Mouse (Mus musculus) cerebellum, adult 8-10 months (tissue): ENCODE results near the gene Taar9.
"Not testable (repeated sequence)": the region's sequence is repeated elsewhere in the genome, so short reads cannot be mapped to it uniquely, and the experiment has no call there.

Source experiments
- DNase-seq: peaks from one replicate; pipeline ENCODE4 v3.0.0; 2022

The Taar9 gene

DNA sequence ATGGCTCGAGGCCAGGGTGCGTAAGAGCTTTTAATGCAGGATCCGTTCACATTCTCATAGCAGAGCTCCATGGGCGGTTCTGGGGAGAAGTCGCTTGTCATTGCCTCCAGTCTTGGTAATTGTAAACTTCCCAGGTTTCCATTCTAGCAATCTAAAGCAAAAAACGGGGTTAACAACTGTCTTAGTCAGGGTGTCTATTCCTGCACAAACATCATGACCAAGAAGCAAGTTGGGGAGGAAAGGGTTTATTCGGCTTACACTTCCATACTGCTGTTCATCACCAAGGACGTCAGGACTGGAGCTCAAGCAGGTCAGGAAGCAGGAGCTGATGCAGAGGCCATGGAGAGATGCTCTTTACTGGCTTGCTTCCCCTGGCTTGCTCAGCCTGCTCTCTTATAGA, at the start of gene Taar9:
Gene Taar9 (minus strand): TSS at position 101 of the 400 bp plus-strand sequence.
- DNase-seq, result not testable (repeated sequence)

DNA sequence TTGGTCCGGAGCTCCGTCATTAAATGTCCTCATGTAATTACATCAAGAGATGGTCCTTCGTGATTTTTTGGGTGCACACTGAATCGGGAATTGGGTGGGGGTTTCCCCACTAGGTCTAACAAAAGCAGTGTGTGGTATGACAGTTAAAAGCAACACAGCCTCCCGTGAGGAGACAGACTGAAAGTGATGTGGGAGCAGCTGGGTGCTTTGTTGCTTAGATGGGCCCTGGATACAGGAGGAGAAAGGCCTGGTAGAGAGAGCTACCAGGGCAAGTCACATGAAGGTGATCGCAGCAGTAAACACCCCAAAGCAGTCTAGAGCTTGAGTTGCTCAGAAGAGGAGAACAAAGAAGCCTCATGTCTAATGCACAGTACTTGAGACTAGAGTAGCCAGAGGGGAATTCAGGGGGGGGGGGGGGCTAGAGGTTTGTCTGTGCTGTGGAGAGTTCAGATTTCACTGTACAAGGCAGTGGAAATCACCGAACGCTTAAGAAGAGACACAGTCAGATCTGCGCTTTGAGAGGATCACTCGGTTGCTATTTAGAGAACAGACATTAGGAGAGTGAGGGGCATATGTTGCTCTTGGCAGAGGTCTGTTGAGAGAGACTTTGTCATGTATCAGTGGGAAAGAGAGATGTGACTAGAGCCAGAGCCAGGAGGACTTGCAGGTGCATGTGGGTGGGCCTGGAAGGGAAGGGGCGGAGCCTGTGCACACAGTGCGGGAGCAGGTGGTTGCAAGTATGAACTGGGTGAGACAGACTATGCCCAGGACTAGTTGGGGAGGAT, 49.3 kb upstream of the Taar9 start:
- DNase-seq, result no peak

DNA sequence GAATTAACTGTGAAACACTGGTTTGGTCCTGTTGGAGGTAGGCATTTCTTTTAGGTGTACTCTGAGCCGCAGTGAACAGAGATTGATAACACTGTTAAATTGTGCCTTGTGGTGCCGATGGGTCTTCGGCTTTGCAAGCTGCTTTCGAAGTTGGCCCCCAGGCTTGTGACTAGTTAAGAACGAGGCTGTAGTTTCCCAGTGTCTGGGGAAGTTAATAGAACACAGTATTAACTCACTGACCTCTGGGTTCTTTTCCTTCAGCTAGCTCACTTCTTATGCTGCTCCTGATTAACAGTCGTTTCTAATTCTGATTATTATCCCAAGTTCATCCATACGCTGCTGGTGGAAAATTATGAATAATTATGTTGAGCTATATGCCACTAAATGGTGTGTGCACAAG, 40.8 kb upstream of the Taar9 start:
- no peak for DNase-seq

DNA sequence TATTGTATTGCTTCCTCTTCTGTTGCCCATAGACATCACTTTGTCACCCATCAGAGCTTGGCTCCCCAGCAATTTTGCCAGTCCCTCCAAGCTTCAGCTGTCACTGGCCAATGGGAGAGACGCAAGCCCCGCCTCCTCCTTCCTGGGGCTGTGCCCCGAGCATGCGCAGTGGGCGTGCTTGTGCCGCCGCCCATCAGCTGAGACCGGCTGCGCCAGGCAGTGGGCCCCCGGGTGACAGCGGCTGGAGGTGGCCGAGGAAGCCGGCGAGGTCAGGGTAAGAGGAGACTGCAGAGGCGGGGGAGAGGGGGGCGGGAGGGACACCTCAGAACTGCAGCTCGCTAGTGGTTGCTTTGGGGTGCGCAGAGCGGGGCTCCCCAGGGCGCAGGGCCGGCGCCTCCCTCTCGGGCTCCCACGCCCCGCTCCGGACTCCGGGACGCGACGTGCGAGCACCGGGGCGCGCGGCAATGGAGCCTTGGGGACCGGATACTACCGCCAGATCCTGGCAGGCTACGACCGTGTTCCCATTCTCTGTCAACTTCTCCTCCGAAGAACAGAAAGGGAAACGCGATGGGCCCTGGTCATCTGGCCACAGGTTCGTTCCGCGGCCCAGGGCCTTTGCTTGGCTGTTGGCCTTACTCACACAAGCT, 39.9 kb upstream of the Taar9 start, which contains the start of gene Stx7:
Gene Stx7 (plus strand): TSS at position 168 of the 647 bp plus-strand sequence.
- peak; percentile 91 for DNase-seq

DNA sequence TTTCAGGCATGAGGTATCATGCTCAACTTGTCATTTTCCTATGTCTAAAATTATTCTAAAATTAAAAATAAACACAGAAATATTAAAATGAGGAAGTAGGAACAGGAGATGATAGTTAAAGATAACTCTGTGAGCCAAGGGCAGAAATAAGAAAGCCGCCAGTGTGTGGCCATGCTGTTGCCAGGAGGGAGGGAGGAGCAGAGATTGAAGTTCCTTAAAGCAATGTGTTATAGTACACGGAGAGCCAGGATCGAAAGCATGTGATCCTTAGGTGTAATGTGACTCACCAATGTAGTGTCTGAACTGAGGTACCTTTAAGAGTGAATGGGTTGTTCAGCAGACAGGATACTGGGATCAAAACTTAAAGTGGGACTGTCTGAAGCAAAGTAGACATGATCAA, 33.4 kb upstream of the Taar9 start:
- no peak for DNase-seq

GRCm38 (mm10) chr10:24138623-24139261, 29.4 kb upstream of the Taar9 start:
- no peak for DNase-seq

GRCm38 (mm10) chr10:24134071-24134645, 24.8 kb upstream of the Taar9 start:
- no peak for DNase-seq

DNA sequence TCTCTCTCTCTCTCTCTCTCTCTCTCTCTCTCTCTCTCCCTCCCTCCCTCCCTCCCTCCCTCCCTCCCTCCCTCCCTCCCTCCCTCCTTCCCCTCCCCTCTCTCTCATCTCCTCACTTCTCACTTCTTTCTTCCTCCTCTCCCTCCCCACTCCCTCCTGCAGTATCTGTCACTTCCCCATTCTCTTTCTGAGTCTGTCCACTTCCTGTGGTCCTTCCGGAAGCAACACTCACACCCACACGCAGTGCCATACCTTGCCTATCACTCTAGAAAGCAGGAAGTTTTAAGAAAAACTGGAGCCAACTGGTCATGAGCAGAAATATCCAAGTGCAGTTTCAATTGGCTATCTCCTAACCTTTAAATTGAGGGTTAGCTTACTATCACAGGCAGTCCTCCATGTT, 23.8 kb upstream of the Taar9 start:
- DNase-seq, result no peak

DNA sequence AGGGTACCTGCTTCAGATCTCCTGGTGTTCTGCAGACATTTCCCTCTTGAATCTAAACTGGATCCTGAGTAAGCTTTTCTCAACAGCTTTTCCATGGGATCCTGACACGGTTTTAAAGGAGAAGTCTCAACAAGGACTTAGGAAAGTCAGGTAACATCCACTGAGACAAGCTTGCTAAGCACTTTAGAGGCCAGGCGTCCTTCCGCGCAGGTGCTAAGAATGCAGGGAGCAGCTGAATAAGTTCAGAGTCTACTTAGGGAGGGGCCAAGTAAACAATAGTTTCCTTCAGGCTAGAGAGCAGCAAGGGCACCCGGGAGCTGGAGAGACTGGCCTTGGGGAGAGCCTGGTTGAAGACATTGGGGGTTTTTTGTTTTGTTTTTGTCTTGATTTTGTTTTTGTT, 22.9 kb upstream of the Taar9 start:
- no peak for DNase-seq

DNA sequence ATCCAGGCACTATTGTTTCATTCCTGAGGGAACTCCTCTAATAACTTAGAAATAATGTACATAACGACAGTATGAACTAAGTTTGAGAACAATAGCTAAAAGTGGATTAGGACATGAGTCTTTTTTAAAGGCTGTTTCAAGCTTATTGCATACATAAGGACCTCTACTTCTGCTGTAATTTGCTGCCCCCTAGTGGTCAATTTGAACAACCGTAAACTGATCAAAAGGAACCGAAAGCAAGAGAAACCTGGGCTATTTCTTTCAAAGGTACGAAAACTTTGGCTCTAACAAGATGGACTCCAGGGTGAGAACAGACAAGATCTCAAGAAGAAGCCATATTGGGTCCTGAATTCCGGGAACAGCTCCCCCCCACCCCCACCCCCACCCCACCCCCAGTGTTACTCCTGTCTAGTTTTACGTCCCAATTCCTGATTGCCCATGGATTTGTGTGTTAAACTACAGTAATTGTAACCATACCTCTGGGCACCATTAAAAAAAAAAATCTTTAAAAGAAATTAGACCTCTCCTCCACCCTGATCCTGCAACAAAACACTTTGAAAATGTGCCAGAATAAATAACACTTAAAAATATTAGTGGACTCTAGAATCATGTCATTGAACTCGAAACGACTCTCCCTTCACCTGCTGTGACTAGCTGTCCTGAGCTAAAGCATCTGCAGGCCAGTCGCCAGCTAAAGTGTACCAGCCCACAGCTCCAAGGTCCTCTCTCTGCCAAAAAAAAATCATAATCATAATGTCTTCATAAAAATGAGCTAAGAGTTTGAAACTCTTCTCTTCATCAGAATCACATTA, 22.3 kb upstream of the Taar9 start:
- peak; percentile 46 for DNase-seq

DNA sequence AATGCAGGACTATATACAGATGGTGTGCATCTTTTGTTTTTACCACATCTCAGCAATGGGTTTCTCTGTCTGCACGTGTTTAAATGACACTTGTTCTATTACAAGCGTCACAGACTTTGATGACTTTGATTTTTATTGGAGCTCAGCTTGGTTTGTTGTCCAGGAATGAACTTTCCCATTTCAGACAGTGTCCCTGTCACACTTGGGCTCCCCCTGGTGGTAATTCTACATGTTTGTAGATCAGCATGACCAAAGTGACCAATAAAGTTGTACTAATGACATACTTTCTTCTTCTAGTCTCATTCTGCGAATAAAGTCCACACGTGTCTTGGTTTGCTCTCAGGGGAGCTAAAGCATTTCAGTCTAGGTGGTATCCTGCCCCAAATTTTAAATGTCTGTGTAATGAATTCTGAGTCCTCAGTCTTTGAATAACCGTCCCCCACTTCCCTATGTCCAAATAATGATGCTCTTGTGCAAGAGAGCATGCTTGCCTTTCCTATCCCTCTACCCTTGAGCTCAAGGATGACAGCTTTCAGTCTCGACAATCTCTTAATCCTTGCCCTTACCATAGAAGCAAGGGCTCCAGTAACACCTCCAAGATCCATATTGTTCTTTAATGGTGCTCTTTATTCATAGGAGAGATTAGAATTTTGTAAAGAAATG, 1.9 kb upstream of the Taar9 start:
- peak; percentile 16 for DNase-seq

DNA sequence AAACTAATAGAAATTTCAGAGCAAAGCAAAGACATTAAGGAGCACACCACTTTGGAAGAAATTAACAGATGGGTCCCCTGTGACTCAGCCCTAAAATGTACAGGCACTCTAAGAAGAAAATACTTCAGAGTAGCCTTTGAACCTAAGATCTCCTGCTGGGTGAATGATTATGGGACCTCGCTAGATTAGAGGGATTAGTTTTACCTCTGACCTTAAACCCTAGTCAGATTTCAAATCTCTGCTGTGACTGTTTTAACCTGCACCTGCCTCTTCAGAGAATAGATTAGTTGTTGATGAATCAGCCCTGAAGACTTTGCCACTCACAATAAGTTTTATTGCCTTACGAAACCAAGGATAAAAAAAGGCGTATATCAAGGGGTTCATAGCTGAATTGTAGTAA, 1.1 kb downstream of the Taar9 start:
- no peak for DNase-seq

- no peak for DNase-seq
Observed at GRCm38 (mm10) chr10:24107747-24108146, 1.6 kb downstream of the Taar9 start.

DNA sequence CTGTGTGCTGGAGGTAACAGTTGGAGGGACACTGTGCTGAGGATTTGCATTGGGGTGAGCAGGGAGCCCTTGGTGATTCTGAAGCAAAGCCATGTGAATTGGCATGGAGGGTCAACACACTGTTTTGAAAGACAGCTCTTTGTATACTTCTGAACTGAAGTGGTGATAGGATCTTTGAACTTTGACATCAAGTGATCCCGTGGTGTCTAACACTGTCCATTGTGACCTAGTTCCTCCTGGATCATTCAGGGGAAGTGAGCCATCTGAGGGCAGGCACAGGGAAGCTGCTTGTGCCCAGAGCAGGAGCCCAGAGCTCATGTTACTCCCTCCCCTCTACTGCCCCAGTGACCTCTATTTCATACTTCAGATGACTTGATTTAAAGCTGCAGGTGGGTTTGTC, 6.0 kb downstream of the Taar9 start:
- DNase-seq, result not testable (repeated sequence)

DNA sequence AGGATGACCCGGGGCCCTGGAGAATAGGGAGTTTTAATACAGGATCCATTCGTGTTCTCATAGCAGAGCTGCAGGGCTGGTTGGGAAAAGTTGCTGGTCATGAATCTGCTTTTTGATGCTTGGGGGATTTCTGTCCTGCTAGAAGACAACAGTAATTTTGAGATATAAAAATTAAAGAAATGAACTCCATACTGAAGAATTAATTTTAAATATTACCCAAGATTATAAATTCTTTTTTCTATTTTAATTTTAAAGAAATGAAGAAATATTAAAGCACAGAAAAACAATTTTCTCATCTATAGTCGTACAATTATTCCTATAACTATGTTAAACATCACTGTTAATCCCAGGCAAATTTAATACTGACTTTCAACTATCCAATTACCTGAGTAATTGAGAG, 7.5 kb downstream of the Taar9 start, which contains the start of gene Taar8c:
Gene Taar8c (minus strand): TSS at position 101 of the 400 bp plus-strand sequence.
- DNase-seq, result not testable (repeated sequence)

GRCm38 (mm10) chr10:24097010-24097409, 12.3 kb downstream of the Taar9 start:
- not testable (repeated sequence) for DNase-seq

DNA sequence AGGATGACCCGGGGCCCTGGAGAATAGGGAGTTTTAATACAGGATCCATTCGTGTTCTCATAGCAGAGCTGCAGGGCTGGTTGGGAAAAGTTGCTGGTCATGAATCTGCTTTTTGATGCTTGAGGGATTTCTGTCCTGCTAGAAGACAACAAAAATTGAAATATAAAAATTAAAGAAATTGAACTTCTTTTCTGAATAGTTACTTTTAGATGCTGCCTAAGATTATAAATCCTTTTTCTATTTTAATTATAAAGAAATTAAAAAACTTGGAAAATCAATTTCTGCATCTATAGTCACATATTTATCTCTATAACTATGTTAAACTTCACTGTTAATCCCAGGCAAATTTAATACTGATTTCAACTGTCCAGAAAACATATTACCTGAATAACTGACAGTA, 17.1 kb downstream of the Taar9 start, which contains the start of gene Taar8b:
Gene Taar8b (minus strand): TSS at position 101 of the 400 bp plus-strand sequence.
- DNase-seq, result no peak

GRCm38 (mm10) chr10:24087168-24087567, 22.2 kb downstream of the Taar9 start:
- no peak for DNase-seq

DNA sequence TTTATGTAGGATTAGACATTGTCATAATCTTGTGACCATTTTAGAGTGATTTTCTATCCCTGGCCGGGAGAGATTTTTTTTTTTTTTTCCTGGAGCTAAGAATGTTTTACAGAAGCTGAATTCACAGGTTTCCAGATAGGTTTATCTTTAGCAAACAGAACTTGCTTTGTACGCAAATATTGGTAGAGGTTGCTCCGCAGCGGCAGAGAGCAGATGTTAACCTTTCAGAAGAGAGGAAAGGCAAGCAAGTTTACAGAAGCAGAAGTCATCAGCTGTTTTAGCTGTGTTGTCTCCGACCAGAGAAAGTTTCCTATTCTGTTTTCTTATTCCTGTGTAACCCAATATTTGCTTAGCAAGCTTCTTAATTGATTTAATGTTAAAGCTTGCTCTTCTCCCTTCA, 22.8 kb downstream of the Taar9 start:
- DNase-seq, result no peak

DNA sequence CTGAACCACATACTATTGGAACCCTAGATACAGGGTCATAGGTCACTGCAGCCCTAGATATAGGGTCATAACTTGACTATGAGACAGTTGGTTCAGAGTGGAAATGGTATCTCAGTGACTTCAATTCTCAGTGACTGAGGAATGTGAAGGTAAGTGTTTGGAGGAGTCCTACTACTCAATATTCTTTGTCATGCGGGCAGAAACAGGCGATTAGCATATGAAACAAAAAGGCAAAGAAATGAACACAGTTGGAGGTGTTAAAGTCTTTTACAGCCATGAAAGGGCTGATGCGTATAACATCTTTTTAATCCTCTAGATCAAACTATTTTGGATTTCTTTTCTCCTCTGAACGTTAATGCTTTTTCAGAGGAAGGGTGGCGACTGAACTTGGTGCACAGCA, 23.4 kb downstream of the Taar9 start:
- no peak for DNase-seq

- peak; percentile 10 for DNase-seq
Observed at GRCm38 (mm10) chr10:24080166-24080565, 29.2 kb downstream of the Taar9 start.

DNA sequence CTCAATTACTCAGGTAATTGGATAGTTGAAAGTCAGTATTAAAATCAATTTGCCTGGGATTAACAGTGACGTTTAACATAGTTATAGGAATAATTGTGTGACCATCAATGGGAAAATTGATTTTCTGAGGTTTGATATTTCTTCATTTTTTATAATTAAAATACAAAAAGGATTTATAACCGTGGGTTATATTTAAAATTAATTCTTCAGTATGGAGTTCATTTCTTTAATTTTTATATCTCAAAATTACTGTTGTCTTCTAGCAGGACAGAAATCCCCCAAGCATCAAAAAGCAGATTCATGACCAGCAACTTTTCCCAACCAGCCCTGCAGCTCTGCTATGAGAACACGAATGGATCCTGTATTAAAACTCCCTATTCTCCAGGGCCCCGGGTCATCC, 33.1 kb downstream of the Taar9 start, which contains the start of gene Taar8a:
Gene Taar8a (plus strand): TSS at position 301 of the 400 bp plus-strand sequence.
- DNase-seq, result not testable (repeated sequence)
